Mouse (Mus musculus): ENCODE data around the gene Sapcd2. TPM values are rescaled to one million over a fixed set of nuclear protein-coding genes. Genes with fewer than 3 reads are reported as not detected.

Gene Sapcd2
- polyA plus RNA-seq, 1 experiment from 2014 or later: 30.6 TPM

GRCm38 (mm10) chr2:25376589-25376988, 4.5 kb downstream of the Sapcd2 start:
- 61% methylated on average over 4 of the region's 4 CpGs for WGBS (ENCODE audit: insufficient replicate concordance)
- no peak for DNase-seq
- no peaks in the 10 kb centered on the region for H3K9me3 ChIP-seq (replicated peaks)
- ATAC-seq (ENCODE audit: low read depth): no peak
- no peak overlapping the region for H3K4me2 ChIP-seq
- no peak overlapping the region for H3K27ac ChIP-seq
- peaks cover 46% of the 10 kb centered on the region for H3K4me1 ChIP-seq (replicated peaks)
- no peaks in the 10 kb centered on the region for H3K27me3 ChIP-seq
- H3K36me3 ChIP-seq: peaks cover 47% of the 10 kb centered on the region
- no peak overlapping the region for H3K9ac ChIP-seq
- H3K4me3 ChIP-seq (replicated peaks): no peak overlapping the region

DNA sequence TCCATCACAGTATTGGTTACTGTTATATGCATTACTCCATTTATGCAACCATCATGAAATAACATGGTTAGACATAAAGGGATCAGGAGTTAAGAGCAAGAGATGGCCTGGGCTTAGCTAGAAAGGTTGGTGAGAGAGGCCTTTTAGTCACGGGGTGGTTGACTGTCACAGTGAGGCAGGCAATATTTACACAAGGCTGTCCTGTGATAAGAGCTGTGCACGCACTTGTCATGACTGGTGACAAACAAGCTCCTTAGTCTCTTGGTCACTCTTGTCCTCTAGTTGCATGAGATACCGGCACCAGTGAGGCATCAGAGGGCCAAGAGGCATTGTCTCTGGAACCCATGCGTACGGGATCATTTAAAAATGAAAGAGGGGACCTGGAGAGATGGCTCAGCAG, 12.4 kb downstream of the Sapcd2 start:
- Histone ChIP-seq H3K36me3 (no peaks in the 10 kb centered on the region), H3K4me1 (replicated peaks) (no peaks in the 10 kb centered on the region), H3K27me3 (no peaks in the 10 kb centered on the region), H3K27ac (no peak overlapping the region), H3K9me3 (replicated peaks) (no peaks in the 10 kb centered on the region), H3K4me2 (no peak overlapping the region), H3K4me3 (replicated peaks) (no peak overlapping the region), H3K9ac (no peak overlapping the region)
- ATAC-seq (ENCODE audit: low read depth) (no peak), DNase-seq (no peak)
- 51% methylated on average over 5 of the region's 5 CpGs for WGBS (ENCODE audit: insufficient replicate concordance)

DNA sequence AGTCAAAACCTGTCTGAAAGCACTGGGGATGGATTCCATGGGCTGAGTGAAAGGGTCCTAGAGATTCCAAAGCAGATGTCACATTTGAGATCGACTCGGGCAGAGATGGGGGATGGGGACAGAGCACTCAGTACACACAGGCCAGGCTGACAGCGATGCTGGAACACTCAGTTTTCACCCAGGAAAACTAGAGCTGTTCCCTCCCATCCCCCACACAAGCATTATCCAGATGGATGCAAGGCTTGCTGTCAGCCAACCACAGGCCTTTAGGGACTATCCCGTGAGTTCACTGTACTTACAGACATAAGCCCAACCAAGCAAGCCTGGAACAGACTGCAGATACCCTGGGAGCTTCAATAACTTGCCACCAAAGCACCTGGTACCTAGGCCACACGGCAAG, 19.1 kb downstream of the Sapcd2 start:
- DNase-seq (no peak), ATAC-seq (ENCODE audit: low read depth) (no peak)
- peaks cover 12% of the 10 kb centered on the region for H3K4me1 ChIP-seq (replicated peaks)
- H3K27ac ChIP-seq: no peak overlapping the region
- no peaks in the 10 kb centered on the region for H3K9me3 ChIP-seq (replicated peaks)
- no peak overlapping the region for H3K4me3 ChIP-seq (replicated peaks)
- peaks cover 34% of the 10 kb centered on the region for H3K27me3 ChIP-seq
- WGBS (ENCODE audit: insufficient replicate concordance): 64% methylated on average over 5 of the region's 5 CpGs
- no peaks in the 10 kb centered on the region for H3K36me3 ChIP-seq
- H3K4me2 ChIP-seq: no peak overlapping the region
- H3K9ac ChIP-seq: no peak overlapping the region

- H3K9me3 ChIP-seq (replicated peaks): no peaks in the 10 kb centered on the region
- H3K4me1 ChIP-seq (replicated peaks): peaks cover 15% of the 10 kb centered on the region
- no peak overlapping the region for H3K27ac ChIP-seq
- DNase-seq: no peak
- H3K27me3 ChIP-seq: peaks cover 67% of the 10 kb centered on the region
- WGBS (ENCODE audit: insufficient replicate concordance): 46% methylated on average over 3 of the region's 3 CpGs
- no peak overlapping the region for H3K4me3 ChIP-seq (replicated peaks)
- no peaks in the 10 kb centered on the region for H3K36me3 ChIP-seq
- H3K4me2 ChIP-seq: no peak overlapping the region
- H3K9ac ChIP-seq: no peak overlapping the region
- no peak for ATAC-seq (ENCODE audit: low read depth)
Measured at GRCm38 (mm10) chr2:25394281-25395221, 22.4 kb downstream of the Sapcd2 start.

- ATAC-seq (ENCODE audit: low read depth) (peak; percentile 59; the same call in 1 of the 2 replicates), DNase-seq (no peak)
- 2% methylated on average over 57 of the region's 57 CpGs for WGBS (ENCODE audit: insufficient replicate concordance)
- no peaks in the 10 kb centered on the region for H3K9me3 ChIP-seq (replicated peaks)
- peaks cover 81% of the 10 kb centered on the region for H3K27me3 ChIP-seq
- H3K4me3 ChIP-seq (replicated peaks): peak within 1 kb of the TSS; percentile 51
- no peak within 1 kb of the TSS for H3K27ac ChIP-seq
- H3K4me2 ChIP-seq: peak within 1 kb of the TSS; percentile 72
- H3K36me3 ChIP-seq: no peaks in the 10 kb centered on the region
- no peak within 1 kb of the TSS for H3K9ac ChIP-seq
- H3K4me1 ChIP-seq (replicated peaks): peaks cover 19% of the 10 kb centered on the region
Measured at GRCm38 (mm10) chr2:25395721-25396596, 23.8 kb downstream of the Sapcd2 start, which contains the start of gene Entpd2. Gene Entpd2, plus strand, starts transcription at chr2:25395874.

DNA sequence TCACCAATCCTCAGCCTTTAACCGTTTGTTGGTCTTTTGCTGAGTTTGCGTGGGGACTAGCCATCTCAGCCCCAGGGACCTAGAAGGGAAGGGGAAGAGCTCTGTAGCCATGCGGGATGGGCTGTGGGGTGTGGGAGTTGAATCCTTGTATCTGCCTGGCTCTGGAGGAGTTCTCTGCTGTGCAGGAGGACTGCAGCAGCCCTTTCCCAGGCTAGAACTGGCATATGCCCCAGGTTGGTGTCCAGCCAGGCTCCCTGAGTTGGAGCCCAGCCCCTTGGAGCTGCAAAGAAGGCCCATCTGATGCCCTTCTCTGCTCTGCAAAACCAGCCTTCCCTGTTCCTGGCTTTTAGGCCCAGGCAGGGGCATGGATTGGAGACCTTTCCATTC, 24.5 kb downstream of the Sapcd2 start:
- H3K4me3 ChIP-seq (replicated peaks): no peak overlapping the region
- 27% methylated on average over 3 of the region's 3 CpGs for WGBS (ENCODE audit: insufficient replicate concordance)
- H3K9ac ChIP-seq: no peak overlapping the region
- no peaks in the 10 kb centered on the region for H3K9me3 ChIP-seq (replicated peaks)
- peaks cover 19% of the 10 kb centered on the region for H3K4me1 ChIP-seq (replicated peaks)
- H3K4me2 ChIP-seq: no peak overlapping the region
- H3K36me3 ChIP-seq: no peaks in the 10 kb centered on the region
- DNase-seq (no peak), ATAC-seq (ENCODE audit: low read depth) (no peak)
- H3K27ac ChIP-seq: no peak overlapping the region
- H3K27me3 ChIP-seq: peaks cover 88% of the 10 kb centered on the region

- WGBS (ENCODE audit: insufficient replicate concordance): 43% methylated on average over 1 of the region's 1 CpGs
Measured at GRCm38 (mm10) chr2:25397010-25397409, 24.9 kb downstream of the Sapcd2 start.

GRCm38 (mm10) chr2:25398065-25398464, 25.9 kb downstream of the Sapcd2 start:
- H3K4me1 ChIP-seq (replicated peaks): peaks cover 25% of the 10 kb centered on the region

More at GRCm38 (mm10) chr2:25397010-25397409, 24.9 kb downstream of the Sapcd2 start:
- ATAC-seq (ENCODE audit: low read depth) (no peak), DNase-seq (no peak)
- Histone ChIP-seq H3K9ac (no peak overlapping the region), H3K9me3 (replicated peaks) (no peaks in the 10 kb centered on the region), H3K4me3 (replicated peaks) (no peak overlapping the region), H3K27ac (no peak overlapping the region), H3K27me3 (peaks cover 92% of the 10 kb centered on the region), H3K4me2 (no peak overlapping the region), H3K4me1 (replicated peaks) (peaks cover 19% of the 10 kb centered on the region), H3K36me3 (no peaks in the 10 kb centered on the region)

DNA sequence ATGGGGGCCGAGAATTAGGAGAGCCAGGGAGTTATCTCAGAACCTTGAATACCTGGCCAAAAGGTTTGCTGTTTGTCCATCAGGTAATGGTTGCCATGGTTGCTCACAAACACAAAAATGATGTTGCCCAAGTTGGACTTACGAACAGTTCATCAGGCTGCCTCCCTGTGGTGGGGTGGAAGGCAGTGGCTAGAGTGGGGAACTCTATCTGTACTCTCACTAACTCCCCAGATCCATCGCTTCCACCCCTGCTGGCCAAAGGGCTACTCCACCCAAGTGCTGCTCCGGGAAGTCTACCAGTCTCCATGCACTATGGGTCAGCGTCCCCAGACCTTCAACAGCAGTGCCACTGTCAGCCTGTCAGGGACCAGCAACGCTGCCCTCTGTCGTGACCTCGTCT, 26.9 kb downstream of the Sapcd2 start, which contains the start of gene Npdc1:
Npdc1 (plus strand) TSS at position 301 of the 400 bp plus-strand sequence.
- Histone ChIP-seq H3K27me3 (peaks cover 100% of the 10 kb centered on the region), H3K4me2 (no peak within 1 kb of the TSS), H3K4me3 (replicated peaks) (no peak within 1 kb of the TSS), H3K27ac (no peak within 1 kb of the TSS), H3K4me1 (replicated peaks) (peaks cover 28% of the 10 kb centered on the region), H3K9ac (no peak within 1 kb of the TSS), H3K36me3 (no peaks in the 10 kb centered on the region), H3K9me3 (replicated peaks) (no peaks in the 10 kb centered on the region)
- DNase-seq (no peak), ATAC-seq (ENCODE audit: low read depth) (no peak)
- 43% methylated on average over 8 of the region's 8 CpGs for WGBS (ENCODE audit: insufficient replicate concordance)

More at GRCm38 (mm10) chr2:25398065-25398464, 25.9 kb downstream of the Sapcd2 start:
- DNase-seq: no peak
- Histone ChIP-seq H3K9ac (no peak overlapping the region), H3K4me2 (no peak overlapping the region), H3K36me3 (no peaks in the 10 kb centered on the region), H3K27ac (no peak overlapping the region), H3K9me3 (replicated peaks) (no peaks in the 10 kb centered on the region), H3K4me3 (replicated peaks) (no peak overlapping the region), H3K27me3 (peaks cover 99% of the 10 kb centered on the region)
- no peak for ATAC-seq (ENCODE audit: low read depth)
- 73% methylated on average over 7 of the region's 7 CpGs for WGBS (ENCODE audit: insufficient replicate concordance)

GRCm38 (mm10) chr2:25400291-25400690, 28.2 kb downstream of the Sapcd2 start:
- Histone ChIP-seq H3K27ac (no peak overlapping the region), H3K27me3 (peaks cover 98% of the 10 kb centered on the region), H3K4me1 (replicated peaks) (peaks cover 26% of the 10 kb centered on the region), H3K36me3 (no peaks in the 10 kb centered on the region), H3K9me3 (replicated peaks) (no peaks in the 10 kb centered on the region), H3K9ac (no peak overlapping the region), H3K4me3 (replicated peaks) (no peak overlapping the region), H3K4me2 (no peak overlapping the region)
- 19% methylated on average over 16 of the region's 16 CpGs for WGBS (ENCODE audit: insufficient replicate concordance)
- ATAC-seq (ENCODE audit: low read depth) (no peak), DNase-seq (no peak)

DNA sequence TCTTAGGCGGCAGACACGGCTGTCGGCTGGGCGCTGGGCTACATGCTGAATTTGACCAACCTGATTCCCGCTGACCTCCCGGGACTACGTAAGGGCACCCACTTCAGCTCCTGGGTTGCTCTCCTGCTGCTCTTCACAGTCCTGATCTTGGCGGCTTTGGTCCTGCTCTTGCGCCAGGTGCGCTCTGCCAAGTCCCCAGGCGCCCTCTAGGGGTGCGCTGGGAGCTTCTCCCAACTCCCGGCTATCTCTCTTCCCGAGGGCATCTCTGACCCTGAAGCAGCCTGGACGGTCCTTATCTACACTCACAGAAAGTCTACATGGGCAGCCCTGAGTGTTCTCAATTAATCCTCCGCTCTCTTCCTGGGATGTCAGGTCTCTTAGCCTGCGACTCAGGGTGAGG, 28.6 kb downstream of the Sapcd2 start:
- Histone ChIP-seq H3K4me1 (replicated peaks) (peaks cover 21% of the 10 kb centered on the region), H3K27ac (no peak overlapping the region), H3K27me3 (peaks cover 98% of the 10 kb centered on the region), H3K9ac (no peak overlapping the region), H3K36me3 (no peaks in the 10 kb centered on the region), H3K9me3 (replicated peaks) (no peaks in the 10 kb centered on the region), H3K4me2 (0 out of 2 replicates have a peak overlapping the region, but pooled peaks have one; percentile 19), H3K4me3 (replicated peaks) (no peak overlapping the region)
- ATAC-seq (ENCODE audit: low read depth) (0 out of 2 replicates have a peak, but pooled peaks have one; percentile 43), DNase-seq (peak; percentile 34)
- 3% methylated on average over 17 of the region's 17 CpGs for WGBS (ENCODE audit: insufficient replicate concordance)

Data from liver, embryonic 13.5 days (tissue).